In genomic region chr6:24450241-24450640, GRCm38 (mm10) we compare ENCODE assay signal across 16 mouse cellular contexts.
"Had no signal": no experiment of that assay in that cellular context is flagged by ENCODE, and none has a peak within 500 bp of the region (broad histone marks: within the 10 kb centered on the region; RNA-seq: fewer than 3 reads in every experiment).

No protein-coding gene starts in this region.

- ATAC-seq: lung, postnatal 0 days; midbrain, embryonic 13.5 days; midbrain, embryonic 16.5 days had no signal

- H3K4me1 ChIP-seq: liver, embryonic 13.5 days; megakaryocyte, embryonic 14.5 days; midbrain, embryonic 10.5 days; midbrain, embryonic 13.5 days had no signal

- H3K9me3 ChIP-seq: kidney, embryonic 15.5 days; liver, embryonic 13.5 days; midbrain, embryonic 13.5 days had no signal

- H3K27me3 ChIP-seq: kidney, embryonic 15.5 days; liver, embryonic 13.5 days; megakaryocyte, embryonic 14.5 days; midbrain, embryonic 13.5 days had no signal

- DNase-seq: kidney, adult 8-10 months; kidney, postnatal 10 days; kidney, postnatal 36 days; layer of hippocampus, postnatal 36 days; liver, embryonic 13.5 days; lung, adult 2 months; lung, postnatal 36 days; thymus, postnatal 36 days had no signal

- H3K4me3 ChIP-seq: left cerebral cortex, adult 2 months; liver, embryonic 13.5 days; megakaryocyte, embryonic 14.5 days; midbrain, embryonic 10.5 days; midbrain, embryonic 13.5 days; myocyte had no signal

- H3K9ac ChIP-seq: kidney, embryonic 15.5 days; liver, embryonic 13.5 days; midbrain, embryonic 13.5 days had no signal

- H3K27ac ChIP-seq: kidney, embryonic 15.5 days; left cerebral cortex, adult 2 months; liver, embryonic 13.5 days; midbrain, embryonic 10.5 days; midbrain, embryonic 13.5 days had no signal

- H3K36me3 ChIP-seq: kidney, embryonic 15.5 days; liver, embryonic 13.5 days; midbrain, embryonic 10.5 days; midbrain, embryonic 13.5 days had no signal

- H3K4me2 ChIP-seq: liver, embryonic 13.5 days; midbrain, embryonic 13.5 days had no signal
